Mouse (Mus musculus): ENCODE data around the gene Snx29.

Snx29 gene

GRCm38 (mm10) chr16:11778715-11779460 is 456.2 kb downstream of the Snx29 start:
- no peak for DNase-seq (ENCODE audit: low spot score in 2 of 2)

- DNase-seq (ENCODE audit: low spot score in 2 of 2), result no peak
Observed at GRCm38 (mm10) chr16:11782082-11782481, 459.4 kb downstream of the Snx29 start.

- no peak for DNase-seq (ENCODE audit: low spot score in 2 of 2)
Observed at GRCm38 (mm10) chr16:11783337-11783736, 460.6 kb downstream of the Snx29 start.

GRCm38 (mm10) chr16:11784354-11784753 is 461.6 kb downstream of the Snx29 start:
- DNase-seq (ENCODE audit: low spot score in 2 of 2), result no peak

GRCm38 (mm10) chr16:11785806-11786205 is 463.1 kb downstream of the Snx29 start:
- DNase-seq (ENCODE audit: low spot score in 2 of 2), result no peak

- DNase-seq (ENCODE audit: low spot score in 2 of 2), result no peak
Observed at GRCm38 (mm10) chr16:11790476-11790875, 467.8 kb downstream of the Snx29 start.

GRCm38 (mm10) chr16:11793391-11793790 is 470.7 kb downstream of the Snx29 start:
- DNase-seq (ENCODE audit: low spot score in 2 of 2), result no peak

GRCm38 (mm10) chr16:11794628-11795027 is 471.9 kb downstream of the Snx29 start:
- no peak for DNase-seq (ENCODE audit: low spot score in 2 of 2)

- no peak for DNase-seq (ENCODE audit: low spot score in 2 of 2)
Observed at GRCm38 (mm10) chr16:11795758-11796460, 473.2 kb downstream of the Snx29 start.

- no peak for DNase-seq (ENCODE audit: low spot score in 2 of 2)
Observed at GRCm38 (mm10) chr16:11801960-11802539, 479.3 kb downstream of the Snx29 start.

Data from urinary bladder, adult 18-20 months (tissue).